Mouse (Mus musculus) heart, embryonic 14.5 days (tissue): Measurements from ENCODE around the gene Serpina3n. TPM values are rescaled to one million over a fixed set of nuclear protein-coding genes. Genes with fewer than 3 reads are reported as not detected.

Experiments
- ATAC-seq: fragments of 200-750 bp; cut with Nextera tagmentation; 2 replicates; pipeline ENCODE4 v1.8.0; 2017; ENCODE audit warnings: low read depth, moderate TSS enrichment; ENCODE audit not compliant: insufficient number of reproducible peaks, insufficient read depth, low FRiP score
- H3K27ac ChIP-seq, 2 experiments: fragments of 200-500 bp in 1 of 2; fragments of 300-500 bp in 1 of 2; sonication (generic) in 1 of 2; replicated peaks in 1 of 2; 2 replicates each; pipeline ENCODE4 v1.5.1; 2012 to 2014; ENCODE audit warnings: low read depth in 2 of 2, low read length in 2 of 2, control low read depth in 1 of 2, mild to moderate bottlenecking in 1 of 2, mixed read lengths in 1 of 2; ENCODE audit not compliant: control insufficient read depth in 1 of 2, insufficient read depth in 1 of 2
- H3K27me3 ChIP-seq: fragments of 300-500 bp; sonication (generic); 2 replicates; pipeline ENCODE4 v1.6.1; 2014; ENCODE audit warnings: mild to moderate bottlenecking, low read length, control low read depth; ENCODE audit not compliant: control insufficient read depth, insufficient read depth
- H3K36me3 ChIP-seq: fragments of 300-500 bp; sonication (generic); 2 replicates; pipeline ENCODE4 v1.6.1; 2014; ENCODE audit warnings: mild to moderate bottlenecking, control low read depth, low read length, mixed read lengths; ENCODE audit not compliant: control insufficient read depth, insufficient read depth
- H3K4me1 ChIP-seq, 2 experiments: fragments of 200-500 bp in 1 of 2; fragments of 300-500 bp in 1 of 2; sonication (generic) in 1 of 2; 2 replicates each; pipeline ENCODE4 v1.6.1; 2012 to 2014; ENCODE audit warnings: low read length in 2 of 2, control low read depth in 1 of 2, mixed read lengths in 1 of 2; ENCODE audit not compliant: control insufficient read depth in 2 of 2, insufficient read depth in 2 of 2
- H3K4me2 ChIP-seq: fragments of 300-500 bp; sonication (generic); 2 replicates; pipeline ENCODE4 v1.6.1; 2014; ENCODE audit warnings: mild to moderate bottlenecking, low read length
- H3K4me3 ChIP-seq, 2 experiments: fragments of 200-500 bp in 1 of 2; fragments of 300-500 bp in 1 of 2; sonication (generic) in 1 of 2; 2 replicates each; pipeline ENCODE4 v1.5.1; 2012 to 2014; ENCODE audit warnings: low read length in 2 of 2, mild to moderate bottlenecking in 2 of 2, control low read depth in 1 of 2, low read depth in 1 of 2, moderate library complexity in 1 of 2; ENCODE audit not compliant: control insufficient read depth in 1 of 2, insufficient read depth in 1 of 2
- H3K9ac ChIP-seq: fragments of 300-500 bp; sonication (generic); 2 replicates; pipeline ENCODE4 v1.6.1; 2014; ENCODE audit warnings: mild to moderate bottlenecking, low read length
- H3K9me3 ChIP-seq: fragments of 300-500 bp; sonication (generic); 2 replicates; pipeline ENCODE4 v1.6.1; 2016; ENCODE audit warnings: low read length, control low read depth; ENCODE audit not compliant: control insufficient read depth
- WGBS: fragments of 180-500 bp; shearing (Covaris S2); extraction: QIAGEN DNeasy Blood & Tissue Kit; methylation state at CpG from one replicate; pipeline ENCODE4 v1.1.7; 2014; 5-methylcytosine and 5-hydroxymethylcytosine counted together
- polyA plus RNA-seq: library from polyadenylated mRNA; unstranded; fragments of >200 nt; fragmentation: Nextera tagmentation; extraction: Ambion mirVana; gene quantifications from 2 replicates; pipeline ENCODE4 v1.2.1, GENCODE M21; 2014

Gene Serpina3n
- polyA plus RNA-seq, 1 experiment from 2014 or later = 0.28 TPM

GRCm38 (mm10) chr12:104459377-104459776, 52.8 kb downstream of the Serpina3n start:
- 56% methylated on average over 6 of the region's 6 CpGs for WGBS
- Histone ChIP-seq H3K9me3 (no peaks in the 10 kb centered on the region), H3K36me3 (no peaks in the 10 kb centered on the region), H3K4me2 (no peak overlapping the region), H3K9ac (no peak overlapping the region), H3K27me3 (peaks cover 12% of the 10 kb centered on the region), H3K27ac (no peak overlapping the region), H3K4me1 (no peaks in the 10 kb centered on the region; a peak in 1 of 4 replicates), H3K4me3 (no peak overlapping the region)
- ATAC-seq = no peak

- peaks cover 12% of the 10 kb centered on the region for H3K27me3 ChIP-seq
- no peak overlapping the region for H3K9ac ChIP-seq
- H3K4me2 ChIP-seq = no peak overlapping the region
- no peaks in the 10 kb centered on the region for H3K36me3 ChIP-seq
- 38% methylated on average over 8 of the region's 8 CpGs for WGBS
- ATAC-seq = no peak
- peaks cover 4 to 5% of the 10 kb centered on the region in 2 experiments; a peak in 1 of 4 replicates for H3K4me1 ChIP-seq
- no peaks in the 10 kb centered on the region for H3K9me3 ChIP-seq
- H3K27ac ChIP-seq = no peak overlapping the region
- H3K4me3 ChIP-seq = no peak overlapping the region
These were observed 54.8 kb downstream of the Serpina3n start for GRCm38 (mm10) chr12:104461372-104461771.

Other genes starting within 250 kb of the Serpina3n start
- not detected in 2 replicates for gene Serpina3f, start 192.2 kb upstream of the Serpina3n start, polyA plus RNA-seq
- gene Serpina3g, start 170.5 kb upstream of the Serpina3n start, polyA plus RNA-seq = 2.4 and 3.7 TPM in 2 replicates
- gene Serpina3i, start 143.6 kb upstream of the Serpina3n start, polyA plus RNA-seq = 0.53 TPM in 1 of 2 replicates, not detected in the other
- not detected in 2 replicates for gene Serpina3j, start 92.2 kb upstream of the Serpina3n start, polyA plus RNA-seq
- gene Serpina3k, start 68.2 kb upstream of the Serpina3n start, polyA plus RNA-seq = not detected in 2 replicates
- not detected in 2 replicates for gene Serpina3m, start 68.2 kb upstream of the Serpina3n start, polyA plus RNA-seq
- 0.16 TPM in 1 of 2 replicates, not detected in the other for gene Gsc, start 66.6 kb downstream of the Serpina3n start, polyA plus RNA-seq